Mouse (Mus musculus): ENCODE data around the gene Hoxd11. TPM values are rescaled to one million over a fixed set of nuclear protein-coding genes. Genes with fewer than 3 reads are reported as not detected.

Gene Hoxd11
- total and polyA plus RNA-seq, 2 experiments from 2014 or later = 0.11 TPM; not detected in 1

GRCm38 (mm10) chr2:74720955-74721491 is 41.7 kb downstream of the Hoxd11 start:
- ATAC-seq (ENCODE audit: insufficient read depth, low read depth) (no peak), DNase-seq (ENCODE audit: low spot score) (no peak)
- H3K4me3 ChIP-seq (ENCODE audit: low read depth, low read length) = no peak overlapping the region
- TF ChIP-seq EP300 (IDR thresholded peaks at IDR 0.05; ENCODE audit: low read depth) (no peak), CTCF (IDR thresholded peaks at IDR 0.05; ENCODE audit: low read depth) (no peak)
- 13% methylated on average over 5 of the region's 5 CpGs for WGBS
- H3K36me3 ChIP-seq (replicated peaks; ENCODE audit: control insufficient read depth, insufficient read depth, low read length) = no peaks in the 10 kb centered on the region
- H3K4me1 ChIP-seq (ENCODE audit: control insufficient read depth, insufficient read depth) = no peaks in the 10 kb centered on the region
- H3K27me3 ChIP-seq (ENCODE audit: control insufficient read depth, insufficient read depth, low read length) = peaks cover 97% of the 10 kb centered on the region
- H3K9me3 ChIP-seq (replicated peaks; ENCODE audit: control insufficient read depth, low read length) = no peaks in the 10 kb centered on the region
- H3K27ac ChIP-seq (ENCODE audit: low read depth) = no peak overlapping the region
- no peak overlapping the region for H3K9ac ChIP-seq (replicated peaks; ENCODE audit: low read depth, low read length)
- no peak overlapping the region for H3K4me2 ChIP-seq (ENCODE audit: low read depth, low read length)

GRCm38 (mm10) chr2:74721882-74722281 is 42.5 kb downstream of the Hoxd11 start:
- Histone ChIP-seq H3K27me3 (ENCODE audit: control insufficient read depth, insufficient read depth, low read length) (peaks cover 97% of the 10 kb centered on the region), H3K4me2 (ENCODE audit: low read depth, low read length) (no peak overlapping the region), H3K9me3 (replicated peaks; ENCODE audit: control insufficient read depth, low read length) (no peaks in the 10 kb centered on the region), H3K4me3 (ENCODE audit: low read depth, low read length) (no peak overlapping the region), H3K4me1 (ENCODE audit: control insufficient read depth, insufficient read depth) (no peaks in the 10 kb centered on the region), H3K9ac (replicated peaks; ENCODE audit: low read depth, low read length) (no peak overlapping the region), H3K27ac (ENCODE audit: low read depth) (no peak overlapping the region), H3K36me3 (replicated peaks; ENCODE audit: control insufficient read depth, insufficient read depth, low read length) (no peaks in the 10 kb centered on the region)
- no peak for DNase-seq (ENCODE audit: low spot score)
- WGBS = 15% methylated on average over 6 of the region's 6 CpGs
- ATAC-seq (ENCODE audit: insufficient read depth, low read depth) = no peak
- TF ChIP-seq CTCF (IDR thresholded peaks at IDR 0.05; ENCODE audit: low read depth) (no peak), EP300 (IDR thresholded peaks at IDR 0.05; ENCODE audit: low read depth) (no peak)

- no peak overlapping the region for H3K4me3 ChIP-seq (ENCODE audit: low read depth, low read length)
- WGBS = 5% methylated on average over 8 of the region's 8 CpGs
- ATAC-seq (ENCODE audit: insufficient read depth, low read depth) = no peak
- TF ChIP-seq EP300 (IDR thresholded peaks at IDR 0.05; ENCODE audit: low read depth) (no peak), CTCF (IDR thresholded peaks at IDR 0.05; ENCODE audit: low read depth) (no peak)
- H3K36me3 ChIP-seq (replicated peaks; ENCODE audit: control insufficient read depth, insufficient read depth, low read length) = no peaks in the 10 kb centered on the region
- peaks cover 97% of the 10 kb centered on the region for H3K27me3 ChIP-seq (ENCODE audit: control insufficient read depth, insufficient read depth, low read length)
- H3K27ac ChIP-seq (ENCODE audit: low read depth) = no peak overlapping the region
- H3K4me1 ChIP-seq (ENCODE audit: control insufficient read depth, insufficient read depth) = no peaks in the 10 kb centered on the region
- no peak overlapping the region for H3K4me2 ChIP-seq (ENCODE audit: low read depth, low read length)
- no peak for DNase-seq (ENCODE audit: low spot score)
- H3K9ac ChIP-seq (replicated peaks; ENCODE audit: low read depth, low read length) = no peak overlapping the region
- H3K9me3 ChIP-seq (replicated peaks; ENCODE audit: control insufficient read depth, low read length) = no peaks in the 10 kb centered on the region
Observed at GRCm38 (mm10) chr2:74722949-74723348, 43.6 kb downstream of the Hoxd11 start.

- Histone ChIP-seq H3K4me3 (ENCODE audit: low read depth, low read length) (no peak overlapping the region), H3K4me1 (ENCODE audit: control insufficient read depth, insufficient read depth) (no peaks in the 10 kb centered on the region), H3K27me3 (ENCODE audit: control insufficient read depth, insufficient read depth, low read length) (peaks cover 100% of the 10 kb centered on the region), H3K9ac (replicated peaks; ENCODE audit: low read depth, low read length) (no peak overlapping the region), H3K36me3 (replicated peaks; ENCODE audit: control insufficient read depth, insufficient read depth, low read length) (no peaks in the 10 kb centered on the region), H3K9me3 (replicated peaks; ENCODE audit: control insufficient read depth, low read length) (no peaks in the 10 kb centered on the region), H3K4me2 (ENCODE audit: low read depth, low read length) (no peak overlapping the region), H3K27ac (ENCODE audit: low read depth) (no peak overlapping the region)
- 36% methylated on average over 7 of the region's 7 CpGs for WGBS
- TF ChIP-seq EP300 (IDR thresholded peaks at IDR 0.05; ENCODE audit: low read depth) (no peak), CTCF (IDR thresholded peaks at IDR 0.05; ENCODE audit: low read depth) (no peak)
- DNase-seq (ENCODE audit: low spot score) = no peak
- no peak for ATAC-seq (ENCODE audit: insufficient read depth, low read depth)
Observed at GRCm38 (mm10) chr2:74724244-74725015, 45.1 kb downstream of the Hoxd11 start.

- Histone ChIP-seq H3K4me3 (ENCODE audit: low read depth, low read length) (no peak overlapping the region), H3K4me1 (ENCODE audit: control insufficient read depth, insufficient read depth) (no peaks in the 10 kb centered on the region), H3K9me3 (replicated peaks; ENCODE audit: control insufficient read depth, low read length) (no peaks in the 10 kb centered on the region), H3K36me3 (replicated peaks; ENCODE audit: control insufficient read depth, insufficient read depth, low read length) (no peaks in the 10 kb centered on the region), H3K27ac (ENCODE audit: low read depth) (no peak overlapping the region), H3K9ac (replicated peaks; ENCODE audit: low read depth, low read length) (no peak overlapping the region), H3K4me2 (ENCODE audit: low read depth, low read length) (no peak overlapping the region), H3K27me3 (ENCODE audit: control insufficient read depth, insufficient read depth, low read length) (peaks cover 99% of the 10 kb centered on the region)
- ATAC-seq (ENCODE audit: insufficient read depth, low read depth) (no peak), DNase-seq (ENCODE audit: low spot score) (no peak)
- TF ChIP-seq EP300 (IDR thresholded peaks at IDR 0.05; ENCODE audit: low read depth) (no peak), CTCF (IDR thresholded peaks at IDR 0.05; ENCODE audit: low read depth) (no peak)
- WGBS = 16% methylated on average over 17 of the region's 17 CpGs
Observed at GRCm38 (mm10) chr2:74725171-74725570, 45.8 kb downstream of the Hoxd11 start.
